Mouse (Mus musculus) stomach, postnatal 0 days (tissue): Measurements from ENCODE around the gene Cygb. TPM values are rescaled to one million over a fixed set of nuclear protein-coding genes. Genes with fewer than 3 reads are reported as not detected.

ENCODE experiments used
- ATAC-seq: fragments of 200-750 bp; cut with Nextera tagmentation; 2 replicates; pipeline ENCODE4 v1.8.0; 2017; ENCODE audit not compliant: low FRiP score, low TSS enrichment
- DNase-seq: peaks from one replicate; pipeline ENCODE4 v3.0.0-alpha.2; 2016; ENCODE audit warnings: low spot score
- H3K27ac ChIP-seq: fragments of 300-500 bp; sonication (generic); replicated peaks from 2 replicates; pipeline ENCODE4 v1.5.1; 2014; ENCODE audit warnings: mild to moderate bottlenecking, control low read depth
- H3K27me3 ChIP-seq: fragments of 300-500 bp; sonication (generic); 2 replicates; pipeline ENCODE4 v1.6.1; 2014; ENCODE audit warnings: low read length; ENCODE audit not compliant: control insufficient read depth, insufficient read depth
- H3K36me3 ChIP-seq: fragments of 300-500 bp; sonication (generic); 2 replicates; pipeline ENCODE4 v1.6.1; 2014; ENCODE audit warnings: low read length, mixed read lengths; ENCODE audit not compliant: control insufficient read depth, insufficient read depth
- H3K4me1 ChIP-seq: fragments of 300-500 bp; sonication (generic); replicated peaks from 2 replicates; pipeline ENCODE4 v1.6.1; 2014; ENCODE audit warnings: antibody characterized with exemption; ENCODE audit not compliant: control insufficient read depth, insufficient read depth
- H3K4me2 ChIP-seq: fragments of 300-500 bp; sonication (generic); replicated peaks from 2 replicates; pipeline ENCODE4 v1.6.1; 2014; ENCODE audit warnings: low read depth, mild to moderate bottlenecking, control low read depth, moderate library complexity
- H3K4me3 ChIP-seq: fragments of 300-500 bp; sonication (generic); 2 replicates; pipeline ENCODE4 v1.5.1; 2014; ENCODE audit warnings: low read depth, low read length, control low read depth
- H3K9ac ChIP-seq: fragments of 300-500 bp; sonication (generic); 2 replicates; pipeline ENCODE4 v1.6.1; 2014; ENCODE audit warnings: mild to moderate bottlenecking, low read length, control low read depth, mixed read lengths
- H3K9me3 ChIP-seq: fragments of 300-500 bp; sonication (generic); 2 replicates; pipeline ENCODE4 v1.6.1; 2016; ENCODE audit warnings: low read length; ENCODE audit not compliant: control insufficient read depth
- CTCF ChIP-seq: IDR thresholded peaks from 2 replicates; pipeline ENCODE4 v1.5.1; 2016; ENCODE audit warnings: antibody characterized with exemption, low read depth, mild to moderate bottlenecking, moderate library complexity
- EP300 ChIP-seq: optimal IDR thresholded peaks from 2 replicates; pipeline ENCODE3; 2016; ENCODE audit warnings: antibody characterized with exemption
- WGBS: fragments of 180-500 bp; shearing (Covaris S2); extraction: QIAGEN DNeasy Blood & Tissue Kit; methylation state at CpG from one replicate; pipeline ENCODE4 v1.1.7; 2014; 5-methylcytosine and 5-hydroxymethylcytosine counted together
- polyA plus RNA-seq: library from polyadenylated mRNA; unstranded; fragments of >200 nt; fragmentation: Nextera tagmentation; extraction: Ambion mirVana; gene quantifications from 2 replicates; pipeline ENCODE4 v1.2.1, GENCODE M21; 2015

Cygb gene
- polyA plus RNA-seq, 1 experiment from 2014 or later, result 22.2 TPM

DNA sequence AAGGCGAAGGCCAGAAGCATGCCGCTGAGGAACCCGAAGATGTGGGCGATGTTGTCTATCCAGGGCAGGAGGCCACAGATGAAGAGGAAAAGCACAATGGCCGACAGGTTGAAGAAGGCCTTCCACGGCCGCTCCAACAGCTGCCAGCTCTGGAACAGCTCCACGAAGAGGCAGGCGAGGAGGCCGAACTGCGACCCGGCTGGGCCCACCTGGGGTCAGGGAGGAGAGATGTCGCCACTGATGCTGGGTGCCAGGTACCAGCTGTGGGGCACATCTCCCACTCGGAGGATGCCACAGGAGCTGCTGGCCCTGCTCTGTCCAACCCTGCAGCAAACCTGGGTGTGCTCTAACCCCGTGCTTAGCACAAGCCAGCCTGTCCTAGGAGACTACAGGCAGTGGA lies 54.9 kb downstream of the Cygb start:
- no peak overlapping the region for H3K4me2 ChIP-seq
- H3K36me3 ChIP-seq, result peaks cover 3% of the 10 kb centered on the region; the same call in 1 of the 2 replicates
- no peaks in the 10 kb centered on the region for H3K27me3 ChIP-seq
- H3K9ac ChIP-seq, result no peak overlapping the region
- ATAC-seq (no peak), DNase-seq (no peak)
- no peak overlapping the region for H3K27ac ChIP-seq
- H3K9me3 ChIP-seq, result no peaks in the 10 kb centered on the region
- H3K4me3 ChIP-seq, result no peak overlapping the region
- 89% methylated on average over 15 of the region's 15 CpGs for WGBS
- H3K4me1 ChIP-seq, result no peaks in the 10 kb centered on the region
- no peak for TF ChIP-seq CTCF
- no peak for TF ChIP-seq EP300

DNA sequence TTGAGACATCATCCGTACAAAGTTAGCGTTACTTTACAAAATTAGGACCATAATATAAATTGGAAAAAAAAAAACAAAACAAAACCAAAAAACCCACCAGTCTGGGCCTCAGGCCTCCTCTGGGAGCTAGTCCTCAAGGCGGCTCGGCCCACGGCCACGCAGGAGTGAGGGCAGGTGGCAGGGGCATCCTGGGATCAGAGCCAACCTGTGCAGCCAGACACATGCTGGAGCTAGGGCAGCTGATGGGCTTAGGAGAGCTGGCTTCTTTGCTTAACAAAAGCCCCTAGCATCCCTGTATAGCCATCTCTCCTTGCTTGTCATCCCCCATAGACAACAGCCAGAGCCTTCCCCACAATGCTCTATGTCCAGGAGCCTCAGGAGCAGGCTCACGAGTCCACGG lies 55.9 kb downstream of the Cygb start:
- Histone ChIP-seq H3K9ac (no peak overlapping the region), H3K9me3 (no peaks in the 10 kb centered on the region), H3K4me1 (no peaks in the 10 kb centered on the region), H3K36me3 (peaks cover 3% of the 10 kb centered on the region; the same call in 1 of the 2 replicates), H3K27ac (no peak overlapping the region), H3K4me2 (no peak overlapping the region), H3K4me3 (no peak overlapping the region), H3K27me3 (no peaks in the 10 kb centered on the region)
- no peak for TF ChIP-seq CTCF
- no peak for TF ChIP-seq EP300
- DNase-seq (no peak), ATAC-seq (no peak)
- WGBS, result 92% methylated on average over 8 of the region's 8 CpGs

GRCm38 (mm10) chr11:116596766-116597165 lies 57.3 kb downstream of the Cygb start:
- Histone ChIP-seq H3K4me1 (no peaks in the 10 kb centered on the region), H3K36me3 (no peaks in the 10 kb centered on the region; the same call in 1 of the 2 replicates), H3K4me2 (no peak overlapping the region), H3K27ac (no peak overlapping the region), H3K4me3 (no peak overlapping the region), H3K9ac (no peak overlapping the region), H3K27me3 (no peaks in the 10 kb centered on the region), H3K9me3 (no peaks in the 10 kb centered on the region)
- TF ChIP-seq CTCF (no peak), EP300 (no peak)
- DNase-seq (no peak), ATAC-seq (no peak)
- 85% methylated on average over 19 of the region's 19 CpGs for WGBS

Other genes with a start within 250 kb of the Cygb start
- 2.8 and 3.0 TPM in 2 replicates for gene Rnf157, start 241.3 kb downstream of the Cygb start, polyA plus RNA-seq
- gene Ubald2, start 220.2 kb downstream of the Cygb start, polyA plus RNA-seq, result 35.4 and 35.7 TPM in 2 replicates
- gene Qrich2, start 188.1 kb downstream of the Cygb start, polyA plus RNA-seq, result 0.08 and 0.16 TPM in 2 replicates
- gene Prpsap1, start 160.1 kb downstream of the Cygb start, polyA plus RNA-seq, result 94.0 and 97.1 TPM in 2 replicates
- 7.9 and 10.0 TPM in 2 replicates for gene Sphk1, start 123.4 kb downstream of the Cygb start, polyA plus RNA-seq
- 4.7 and 5.3 TPM in 2 replicates for gene Ube2o, start 72.9 kb downstream of the Cygb start, polyA plus RNA-seq
- gene Aanat, start 67.9 kb downstream of the Cygb start, polyA plus RNA-seq, result 0.10 TPM in 1 of 2 replicates, not detected in the other
- gene Rhbdf2, start 27.3 kb downstream of the Cygb start, polyA plus RNA-seq, result 5.7 and 6.1 TPM in 2 replicates
- 2.6 and 2.7 TPM in 2 replicates for gene Prcd, start 779 bp downstream of the Cygb start, polyA plus RNA-seq
- gene St6galnac1, start 121.2 kb upstream of the Cygb start, polyA plus RNA-seq, result not detected in 2 replicates
- 15.9 and 18.4 TPM in 2 replicates for gene Mxra7, start 173.7 kb upstream of the Cygb start, polyA plus RNA-seq
- gene Mettl23, start 189.0 kb upstream of the Cygb start, polyA plus RNA-seq, result 40.6 and 44.5 TPM in 2 replicates
- 31.8 and 33.2 TPM in 2 replicates for gene Jmjd6, start 189.1 kb upstream of the Cygb start, polyA plus RNA-seq
- gene Mfsd11, start 198.1 kb upstream of the Cygb start, polyA plus RNA-seq, result 31.5 and 34.6 TPM in 2 replicates
- 403 and 419 TPM in 2 replicates for gene Srsf2, start 198.8 kb upstream of the Cygb start, polyA plus RNA-seq